Mouse (Mus musculus): ENCODE results near the gene Gm12169. TPM values are rescaled to one million over a fixed set of nuclear protein-coding genes. Genes with fewer than 3 reads are reported as not detected.

Gm12169 gene
- polyA plus RNA-seq, 1 experiment: not detected

GRCm38 (mm10) chr11:46565967-46566366, 42.0 kb downstream of the Gm12169 start:
- Histone ChIP-seq H3K4me3 (ENCODE audit: control insufficient read depth, low read depth, low read length) (no peak overlapping the region), H3K27me3 (ENCODE audit: control insufficient read depth, insufficient read depth, low read length) (no peaks in the 10 kb centered on the region), H3K27ac (ENCODE audit: control insufficient read depth, insufficient read depth, low read depth, low read length) (no peak overlapping the region), H3K4me1 (ENCODE audit: control insufficient read depth, insufficient read depth, low read length) (no peaks in the 10 kb centered on the region), H3K36me3 (ENCODE audit: control insufficient read depth, insufficient read depth, low read length) (no peaks in the 10 kb centered on the region)
- no peak for TF ChIP-seq POLR2A (IDR thresholded peaks at IDR 0.05; ENCODE audit: control insufficient read depth, low read depth, low read length)

GRCm38 (mm10) chr11:46569107-46569506, 45.1 kb downstream of the Gm12169 start:
- no peak overlapping the region for H3K27ac ChIP-seq (ENCODE audit: control insufficient read depth, insufficient read depth, low read depth, low read length)
- TF ChIP-seq CTCF (IDR thresholded peaks at IDR 0.05; ENCODE audit: control insufficient read depth, insufficient read depth, insufficient replicate concordance, low read depth, low read length): no peak
- no peak for TF ChIP-seq POLR2A (IDR thresholded peaks at IDR 0.05; ENCODE audit: control insufficient read depth, low read depth, low read length)
- no peaks in the 10 kb centered on the region for H3K27me3 ChIP-seq (ENCODE audit: control insufficient read depth, insufficient read depth, low read length)
- H3K4me1 ChIP-seq (ENCODE audit: control insufficient read depth, insufficient read depth, low read length): no peaks in the 10 kb centered on the region
- H3K36me3 ChIP-seq (ENCODE audit: control insufficient read depth, insufficient read depth, low read length): no peaks in the 10 kb centered on the region
- no peak overlapping the region for H3K4me3 ChIP-seq (ENCODE audit: control insufficient read depth, low read depth, low read length)

GRCm38 (mm10) chr11:46571327-46571726, 47.3 kb downstream of the Gm12169 start, which contains the start of gene BC053393:
Gene BC053393 (plus strand): TSS chr11:46571536.
- Histone ChIP-seq H3K4me3 (ENCODE audit: control insufficient read depth, low read depth, low read length) (no peak within 1 kb of the TSS), H3K27ac (ENCODE audit: control insufficient read depth, insufficient read depth, low read depth, low read length) (no peak within 1 kb of the TSS), H3K27me3 (ENCODE audit: control insufficient read depth, insufficient read depth, low read length) (no peaks in the 10 kb centered on the region), H3K36me3 (ENCODE audit: control insufficient read depth, insufficient read depth, low read length) (no peaks in the 10 kb centered on the region), H3K4me1 (ENCODE audit: control insufficient read depth, insufficient read depth, low read length) (no peaks in the 10 kb centered on the region)
- TF ChIP-seq POLR2A (IDR thresholded peaks at IDR 0.05; ENCODE audit: control insufficient read depth, low read depth, low read length) (no peak), CTCF (IDR thresholded peaks at IDR 0.05; ENCODE audit: control insufficient read depth, insufficient read depth, insufficient replicate concordance, low read depth, low read length) (no peak)

- no peaks in the 10 kb centered on the region for H3K27me3 ChIP-seq (ENCODE audit: control insufficient read depth, insufficient read depth, low read length)
- no peaks in the 10 kb centered on the region for H3K36me3 ChIP-seq (ENCODE audit: control insufficient read depth, insufficient read depth, low read length)
- TF ChIP-seq POLR2A (IDR thresholded peaks at IDR 0.05; ENCODE audit: control insufficient read depth, low read depth, low read length) (no peak), CTCF (IDR thresholded peaks at IDR 0.05; ENCODE audit: control insufficient read depth, insufficient read depth, insufficient replicate concordance, low read depth, low read length) (no peak)
- H3K4me3 ChIP-seq (ENCODE audit: control insufficient read depth, low read depth, low read length): no peak overlapping the region
- H3K4me1 ChIP-seq (ENCODE audit: control insufficient read depth, insufficient read depth, low read length): no peaks in the 10 kb centered on the region
- H3K27ac ChIP-seq (ENCODE audit: control insufficient read depth, insufficient read depth, low read depth, low read length): no peak overlapping the region
Measured at GRCm38 (mm10) chr11:46578771-46579281, 54.8 kb downstream of the Gm12169 start.

GRCm38 (mm10) chr11:46580428-46580827, 56.4 kb downstream of the Gm12169 start:
- H3K27ac ChIP-seq (ENCODE audit: control insufficient read depth, insufficient read depth, low read depth, low read length): no peak overlapping the region
- TF ChIP-seq CTCF (IDR thresholded peaks at IDR 0.05; ENCODE audit: control insufficient read depth, insufficient read depth, insufficient replicate concordance, low read depth, low read length) (no peak), POLR2A (IDR thresholded peaks at IDR 0.05; ENCODE audit: control insufficient read depth, low read depth, low read length) (no peak)
- H3K4me3 ChIP-seq (ENCODE audit: control insufficient read depth, low read depth, low read length): no peak overlapping the region
- H3K4me1 ChIP-seq (ENCODE audit: control insufficient read depth, insufficient read depth, low read length): no peaks in the 10 kb centered on the region
- H3K36me3 ChIP-seq (ENCODE audit: control insufficient read depth, insufficient read depth, low read length): no peaks in the 10 kb centered on the region
- H3K27me3 ChIP-seq (ENCODE audit: control insufficient read depth, insufficient read depth, low read length): no peaks in the 10 kb centered on the region

- no peak overlapping the region for H3K27ac ChIP-seq (ENCODE audit: control insufficient read depth, insufficient read depth, low read depth, low read length)
Measured at GRCm38 (mm10) chr11:46582741-46583140, 58.7 kb downstream of the Gm12169 start.

More at GRCm38 (mm10) chr11:46582741-46583140, 58.7 kb downstream of the Gm12169 start:
- Histone ChIP-seq H3K27me3 (ENCODE audit: control insufficient read depth, insufficient read depth, low read length) (no peaks in the 10 kb centered on the region), H3K4me1 (ENCODE audit: control insufficient read depth, insufficient read depth, low read length) (no peaks in the 10 kb centered on the region), H3K4me3 (ENCODE audit: control insufficient read depth, low read depth, low read length) (no peak overlapping the region), H3K36me3 (ENCODE audit: control insufficient read depth, insufficient read depth, low read length) (no peaks in the 10 kb centered on the region)
- no peak for TF ChIP-seq POLR2A (IDR thresholded peaks at IDR 0.05; ENCODE audit: control insufficient read depth, low read depth, low read length)
- TF ChIP-seq CTCF (IDR thresholded peaks at IDR 0.05; ENCODE audit: control insufficient read depth, insufficient read depth, insufficient replicate concordance, low read depth, low read length): no peak

Other genes starting within 250 kb of the Gm12169 start
- 1.6 TPM in 2 replicates for gene Cyfip2, start 211.4 kb upstream of the Gm12169 start, polyA plus RNA-seq (2012; rRNA removed)
- gene Itk, start 134.7 kb upstream of the Gm12169 start, polyA plus RNA-seq (2012; rRNA removed): 0.02 TPM in 2 replicates
- gene Fam71b, start 127.7 kb upstream of the Gm12169 start, polyA plus RNA-seq (2012; rRNA removed): 203 and 207 TPM in 2 replicates
- 33.2 and 36.7 TPM in 2 replicates for gene Med7, start 87.3 kb upstream of the Gm12169 start, polyA plus RNA-seq (2012; rRNA removed)
- 0.06 and 0.12 TPM in 2 replicates for gene Havcr2, start 69.3 kb upstream of the Gm12169 start, polyA plus RNA-seq (2012; rRNA removed)
- not detected in 2 replicates for gene BC053393, start 47.3 kb downstream of the Gm12169 start, polyA plus RNA-seq (2012; rRNA removed)
- gene Dppa1, start 105.0 kb downstream of the Gm12169 start, polyA plus RNA-seq (2012; rRNA removed): not detected in 2 replicates
- 0.10 and 0.31 TPM in 2 replicates for gene Timd2, start 182.8 kb downstream of the Gm12169 start, polyA plus RNA-seq (2012; rRNA removed)
- gene Havcr1, start 210.9 kb downstream of the Gm12169 start, polyA plus RNA-seq (2012; rRNA removed): 0.08 and 0.36 TPM in 2 replicates

All from testis, adult 2 months (tissue).